Mouse (Mus musculus): Measurements from ENCODE around the gene Camk1d. TPM values are rescaled to one million over a fixed set of nuclear protein-coding genes. Genes with fewer than 3 reads are reported as not detected.

Camk1d gene
- polyA plus RNA-seq, 1 experiment from 2014 or later = 5.6 TPM

- no peak for ATAC-seq (ENCODE audit: insufficient number of reproducible peaks, insufficient read depth, low FRiP score, low read depth)
- 75% methylated on average over 5 of the region's 5 CpGs for whole genome bisulfite sequencing
- no peaks in the 10 kb centered on the region for H3K9me3 ChIP-seq (ENCODE audit: control insufficient read depth, low read length)
These were observed 293.6 kb downstream of the Camk1d start for GRCm38 (mm10) chr2:5420621-5421196.

GRCm38 (mm10) chr2:5418802-5419201 lies 295.5 kb downstream of the Camk1d start:
- no peak overlapping the region for H3K4me3 ChIP-seq (ENCODE audit: control insufficient read depth in 1 of 2, insufficient read depth in 1 of 2, low read depth in 1 of 2, low read length in 2 of 2)
- H3K4me1 ChIP-seq (ENCODE audit: control insufficient read depth in 2 of 2, insufficient read depth in 2 of 2, low read length in 2 of 2) = peaks cover 0 to 7% of the 10 kb centered on the region in 2 experiments; a peak in 2 of 4 replicates
- no peak overlapping the region for H3K4me2 ChIP-seq (ENCODE audit: low read length)
- 86% methylated on average over 4 of the region's 4 CpGs for WGBS
- H3K27ac ChIP-seq (replicated peaks in 1 of 2; ENCODE audit: control insufficient read depth in 1 of 2, insufficient read depth in 1 of 2, low read depth in 2 of 2, low read length in 2 of 2) = no peak overlapping the region
- no peaks in the 10 kb centered on the region for H3K27me3 ChIP-seq (ENCODE audit: control insufficient read depth, insufficient read depth, low read length)
- ATAC-seq (ENCODE audit: insufficient number of reproducible peaks, insufficient read depth, low FRiP score, low read depth) = no peak
- no peaks in the 10 kb centered on the region for H3K9me3 ChIP-seq (ENCODE audit: control insufficient read depth, low read length)
- no peaks in the 10 kb centered on the region for H3K36me3 ChIP-seq (ENCODE audit: control insufficient read depth, insufficient read depth, low read length)
- no peak overlapping the region for H3K9ac ChIP-seq (ENCODE audit: low read length)

More at GRCm38 (mm10) chr2:5420621-5421196, 293.6 kb downstream of the Camk1d start:
- no peak overlapping the region for H3K4me2 ChIP-seq (ENCODE audit: low read length)
- H3K27me3 ChIP-seq (ENCODE audit: control insufficient read depth, insufficient read depth, low read length) = no peaks in the 10 kb centered on the region
- H3K4me1 ChIP-seq (ENCODE audit: control insufficient read depth in 2 of 2, insufficient read depth in 2 of 2, low read length in 2 of 2) = peaks cover 0 to 7% of the 10 kb centered on the region in 2 experiments; a peak in 2 of 4 replicates
- no peak overlapping the region for H3K9ac ChIP-seq (ENCODE audit: low read length)
- no peak overlapping the region for H3K4me3 ChIP-seq (ENCODE audit: control insufficient read depth in 1 of 2, insufficient read depth in 1 of 2, low read depth in 1 of 2, low read length in 2 of 2)
- H3K36me3 ChIP-seq (ENCODE audit: control insufficient read depth, insufficient read depth, low read length) = no peaks in the 10 kb centered on the region
- no peak overlapping the region for H3K27ac ChIP-seq (replicated peaks in 1 of 2; ENCODE audit: control insufficient read depth in 1 of 2, insufficient read depth in 1 of 2, low read depth in 2 of 2, low read length in 2 of 2)

DNA sequence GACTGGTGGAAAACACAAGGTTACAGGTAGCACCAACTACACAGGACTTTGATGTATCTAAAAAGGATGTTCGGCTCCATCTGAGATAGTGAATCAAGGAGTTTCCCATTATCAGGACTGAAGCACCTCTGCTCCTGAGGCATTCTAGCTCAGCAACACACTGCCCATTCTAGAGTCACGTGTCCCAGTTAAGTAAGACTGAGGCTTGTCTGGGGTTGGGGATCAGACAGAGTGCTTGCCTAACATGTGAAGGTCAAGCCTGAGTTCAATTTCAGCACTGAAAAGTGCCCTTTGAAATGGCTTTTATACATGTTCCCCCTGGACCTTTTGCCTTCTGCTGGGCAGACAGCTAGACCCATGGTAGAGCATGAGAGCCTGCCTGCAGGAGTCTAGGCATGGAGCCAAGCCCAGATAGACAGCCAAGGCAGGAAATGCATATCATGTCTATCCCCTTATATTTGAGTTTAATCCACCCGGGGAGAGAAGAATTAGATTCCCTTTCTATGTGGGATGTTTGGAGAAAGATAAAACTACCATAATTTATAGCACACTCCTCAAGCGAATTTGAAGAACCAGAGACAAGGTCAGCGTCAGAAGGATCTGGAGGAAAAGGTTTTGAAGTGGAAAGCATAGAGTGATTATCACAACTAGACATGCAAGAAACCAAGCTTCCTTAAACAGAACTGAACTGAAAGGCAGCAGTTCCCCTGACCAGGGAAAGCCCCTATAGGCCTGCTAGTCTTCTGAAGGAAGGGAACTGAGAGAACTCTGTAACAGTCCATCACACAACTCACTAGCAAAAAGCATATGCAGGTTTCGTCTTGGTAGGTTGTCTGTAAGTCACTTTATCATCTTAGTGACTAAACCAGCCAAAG lies 296.9 kb downstream of the Camk1d start:
- peak overlapping the region; percentile 7 to 8; a peak in 1 of 4 replicates for H3K27ac ChIP-seq (replicated peaks in 1 of 2; ENCODE audit: control insufficient read depth in 1 of 2, insufficient read depth in 1 of 2, low read depth in 2 of 2, low read length in 2 of 2)
- no peak overlapping the region for H3K9ac ChIP-seq (ENCODE audit: low read length)
- H3K36me3 ChIP-seq (ENCODE audit: control insufficient read depth, insufficient read depth, low read length) = no peaks in the 10 kb centered on the region
- peaks cover 0 to 7% of the 10 kb centered on the region in 2 experiments; a peak in 2 of 4 replicates for H3K4me1 ChIP-seq (ENCODE audit: control insufficient read depth in 2 of 2, insufficient read depth in 2 of 2, low read length in 2 of 2)
- WGBS = 51% methylated on average over 6 of the region's 6 CpGs
- no peak overlapping the region for H3K4me3 ChIP-seq (ENCODE audit: control insufficient read depth in 1 of 2, insufficient read depth in 1 of 2, low read depth in 1 of 2, low read length in 2 of 2)
- no peak for ATAC-seq (ENCODE audit: insufficient number of reproducible peaks, insufficient read depth, low FRiP score, low read depth)
- H3K27me3 ChIP-seq (ENCODE audit: control insufficient read depth, insufficient read depth, low read length) = no peaks in the 10 kb centered on the region
- no peak overlapping the region for H3K4me2 ChIP-seq (ENCODE audit: low read length)
- no peaks in the 10 kb centered on the region for H3K9me3 ChIP-seq (ENCODE audit: control insufficient read depth, low read length)

DNA sequence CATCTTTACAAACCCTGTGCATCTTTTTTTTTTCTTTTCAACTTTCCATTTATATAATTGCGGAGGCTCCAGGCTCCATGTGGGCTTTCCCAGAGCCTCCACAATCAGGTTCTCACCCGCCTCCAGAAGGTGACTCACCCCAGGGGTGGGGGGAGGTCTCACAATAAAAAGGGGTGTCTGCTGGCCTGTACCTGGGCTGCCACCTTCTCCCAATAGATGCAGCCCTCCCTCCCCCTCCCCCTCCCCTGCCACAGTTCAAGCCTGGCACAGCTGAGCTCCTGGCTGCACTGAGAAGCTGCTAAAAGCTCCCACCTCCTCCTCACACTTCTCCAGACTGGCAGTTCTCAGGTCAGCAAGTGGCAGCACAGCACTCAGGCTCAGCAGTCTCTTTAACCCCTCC lies 302.5 kb downstream of the Camk1d start:
- H3K36me3 ChIP-seq (ENCODE audit: control insufficient read depth, insufficient read depth, low read length) = no peaks in the 10 kb centered on the region
- H3K27ac ChIP-seq (replicated peaks in 1 of 2; ENCODE audit: control insufficient read depth in 1 of 2, insufficient read depth in 1 of 2, low read depth in 2 of 2, low read length in 2 of 2) = no peak overlapping the region
- WGBS = 47% methylated on average over 2 of the region's 2 CpGs
- no peaks in the 10 kb centered on the region for H3K4me1 ChIP-seq (ENCODE audit: control insufficient read depth in 2 of 2, insufficient read depth in 2 of 2, low read length in 2 of 2)
- H3K4me2 ChIP-seq (ENCODE audit: low read length) = no peak overlapping the region
- no peak overlapping the region for H3K9ac ChIP-seq (ENCODE audit: low read length)
- no peaks in the 10 kb centered on the region for H3K27me3 ChIP-seq (ENCODE audit: control insufficient read depth, insufficient read depth, low read length)
- no peak overlapping the region for H3K4me3 ChIP-seq (ENCODE audit: control insufficient read depth in 1 of 2, insufficient read depth in 1 of 2, low read depth in 1 of 2, low read length in 2 of 2)
- no peak for ATAC-seq (ENCODE audit: insufficient number of reproducible peaks, insufficient read depth, low FRiP score, low read depth)
- no peaks in the 10 kb centered on the region for H3K9me3 ChIP-seq (ENCODE audit: control insufficient read depth, low read length)

DNA sequence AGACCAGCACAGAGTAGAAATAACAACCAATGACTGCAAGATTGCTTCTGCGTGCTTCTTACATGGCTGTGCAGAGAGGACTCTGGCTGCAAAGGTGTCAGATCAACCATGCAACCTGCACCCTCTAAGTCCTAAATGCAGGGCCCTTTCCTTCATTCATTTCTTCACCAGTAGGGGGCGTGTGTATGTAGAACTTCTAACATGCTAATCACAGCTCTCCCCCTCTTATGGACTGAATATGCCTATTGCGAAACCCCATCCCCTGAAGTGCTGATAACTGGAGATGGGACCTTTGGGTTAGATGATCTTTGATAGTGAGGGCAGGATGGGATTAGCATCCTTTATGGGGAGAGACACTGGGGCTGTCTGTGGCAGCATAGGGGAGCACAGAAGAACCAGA lies 310.5 kb downstream of the Camk1d start:
- H3K4me3 ChIP-seq (ENCODE audit: control insufficient read depth in 1 of 2, insufficient read depth in 1 of 2, low read depth in 1 of 2, low read length in 2 of 2) = no peak overlapping the region
- no peak overlapping the region for H3K9ac ChIP-seq (ENCODE audit: low read length)
- no peak for ATAC-seq (ENCODE audit: insufficient number of reproducible peaks, insufficient read depth, low FRiP score, low read depth)
- no peak overlapping the region for H3K4me2 ChIP-seq (ENCODE audit: low read length)
- no peaks in the 10 kb centered on the region for H3K4me1 ChIP-seq (ENCODE audit: control insufficient read depth in 2 of 2, insufficient read depth in 2 of 2, low read length in 2 of 2)
- H3K27me3 ChIP-seq (ENCODE audit: control insufficient read depth, insufficient read depth, low read length) = no peaks in the 10 kb centered on the region
- H3K9me3 ChIP-seq (ENCODE audit: control insufficient read depth, low read length) = no peaks in the 10 kb centered on the region
- no peaks in the 10 kb centered on the region for H3K36me3 ChIP-seq (ENCODE audit: control insufficient read depth, insufficient read depth, low read length)
- H3K27ac ChIP-seq (replicated peaks in 1 of 2; ENCODE audit: control insufficient read depth in 1 of 2, insufficient read depth in 1 of 2, low read depth in 2 of 2, low read length in 2 of 2) = no peak overlapping the region
- WGBS = 50% methylated on average over 3 of the region's 3 CpGs

DNA sequence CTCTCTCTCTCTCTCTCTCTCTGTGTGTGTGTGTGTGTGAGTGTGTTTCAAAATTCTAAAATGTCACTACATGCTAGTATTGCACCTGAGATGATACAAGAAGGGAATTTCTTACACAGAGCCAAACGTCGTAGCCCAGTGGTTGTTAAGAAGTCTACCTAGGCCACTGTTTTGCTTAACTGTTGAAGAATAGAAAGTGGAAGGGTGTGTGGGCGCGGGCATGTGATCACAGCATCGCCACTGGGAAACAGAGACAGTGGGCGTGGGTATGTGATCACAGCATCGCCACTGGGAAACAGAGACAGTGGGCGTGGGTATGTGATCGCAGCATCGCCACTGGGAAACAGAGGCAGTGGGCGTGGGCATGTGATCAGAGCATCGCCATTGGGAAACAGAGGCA lies 312.3 kb downstream of the Camk1d start:
- ATAC-seq (ENCODE audit: insufficient number of reproducible peaks, insufficient read depth, low FRiP score, low read depth) = no peak
- Histone ChIP-seq H3K36me3 (ENCODE audit: control insufficient read depth, insufficient read depth, low read length) (no peaks in the 10 kb centered on the region), H3K4me1 (ENCODE audit: control insufficient read depth in 2 of 2, insufficient read depth in 2 of 2, low read length in 2 of 2) (no peaks in the 10 kb centered on the region), H3K9me3 (ENCODE audit: control insufficient read depth, low read length) (no peaks in the 10 kb centered on the region), H3K27me3 (ENCODE audit: control insufficient read depth, insufficient read depth, low read length) (no peaks in the 10 kb centered on the region), H3K4me3 (ENCODE audit: control insufficient read depth in 1 of 2, insufficient read depth in 1 of 2, low read depth in 1 of 2, low read length in 2 of 2) (no peak overlapping the region), H3K27ac (replicated peaks in 1 of 2; ENCODE audit: control insufficient read depth in 1 of 2, insufficient read depth in 1 of 2, low read depth in 2 of 2, low read length in 2 of 2) (no peak overlapping the region), H3K9ac (ENCODE audit: low read length) (no peak overlapping the region), H3K4me2 (ENCODE audit: low read length) (no peak overlapping the region)
- whole genome bisulfite sequencing = 84% methylated on average over 12 of the region's 12 CpGs

- Histone ChIP-seq H3K36me3 (ENCODE audit: control insufficient read depth, insufficient read depth, low read length) (no peaks in the 10 kb centered on the region), H3K27ac (replicated peaks in 1 of 2; ENCODE audit: control insufficient read depth in 1 of 2, insufficient read depth in 1 of 2, low read depth in 2 of 2, low read length in 2 of 2) (no peak overlapping the region), H3K4me2 (ENCODE audit: low read length) (no peak overlapping the region), H3K9ac (ENCODE audit: low read length) (no peak overlapping the region), H3K4me1 (ENCODE audit: control insufficient read depth in 2 of 2, insufficient read depth in 2 of 2, low read length in 2 of 2) (no peaks in the 10 kb centered on the region), H3K9me3 (ENCODE audit: control insufficient read depth, low read length) (no peaks in the 10 kb centered on the region), H3K4me3 (ENCODE audit: control insufficient read depth in 1 of 2, insufficient read depth in 1 of 2, low read depth in 1 of 2, low read length in 2 of 2) (no peak overlapping the region), H3K27me3 (ENCODE audit: control insufficient read depth, insufficient read depth, low read length) (no peaks in the 10 kb centered on the region)
- ATAC-seq (ENCODE audit: insufficient number of reproducible peaks, insufficient read depth, low FRiP score, low read depth) = no peak
- WGBS = 80% methylated on average over 9 of the region's 9 CpGs
These were observed 315.8 kb downstream of the Camk1d start for GRCm38 (mm10) chr2:5398505-5398904.

All from heart, embryonic 14.5 days (tissue).